Mouse (Mus musculus) liver, embryonic 13.5 days (tissue): Measurements from ENCODE around the gene Golga4. TPM values are rescaled to one million over a fixed set of nuclear protein-coding genes. Genes with fewer than 3 reads are reported as not detected.

Experiments
- ATAC-seq: fragments of 200-750 bp; cut with Nextera tagmentation; 2 replicates; pipeline ENCODE4 v1.8.0; 2017; ENCODE audit warnings: low read depth, mild to moderate bottlenecking, moderate number of reproducible peaks, moderate library complexity
- DNase-seq: peaks from one replicate; pipeline ENCODE4 v3.0.0; 2022
- H3K27ac ChIP-seq: fragments of 300-500 bp; sonication (generic); 2 replicates; pipeline ENCODE4 v1.5.1; 2015; ENCODE audit warnings: moderate library complexity, mild to moderate bottlenecking, inconsistent platforms
- H3K27me3 ChIP-seq: fragments of 300-500 bp; sonication (generic); 2 replicates; pipeline ENCODE4 v1.6.1; 2015; ENCODE audit warnings: mild to moderate bottlenecking, inconsistent platforms
- H3K36me3 ChIP-seq: fragments of 300-500 bp; sonication (generic); 2 replicates; pipeline ENCODE4 v1.6.1; 2015; ENCODE audit warnings: mild to moderate bottlenecking, inconsistent platforms
- H3K4me1 ChIP-seq: fragments of 300-500 bp; sonication (generic); replicated peaks from 2 replicates; pipeline ENCODE4 v1.6.1; 2015; ENCODE audit warnings: inconsistent platforms
- H3K4me2 ChIP-seq: fragments of 300-500 bp; sonication (generic); 2 replicates; pipeline ENCODE4 v1.6.1; 2015; ENCODE audit warnings: inconsistent platforms, mild to moderate bottlenecking, moderate library complexity
- H3K4me3 ChIP-seq: fragments of 300-500 bp; sonication (generic); replicated peaks from 2 replicates; pipeline ENCODE4 v1.5.1; 2015; ENCODE audit warnings: mild to moderate bottlenecking, inconsistent platforms
- H3K9ac ChIP-seq: fragments of 300-500 bp; sonication (generic); 2 replicates; pipeline ENCODE4 v1.6.1; 2015; ENCODE audit warnings: mild to moderate bottlenecking, inconsistent platforms
- H3K9me3 ChIP-seq: fragments of 300-500 bp; sonication (generic); replicated peaks from 2 replicates; pipeline ENCODE4 v1.6.1; 2016; ENCODE audit warnings: inconsistent platforms
- WGBS: fragments of 180-500 bp; shearing (Covaris S2); methylation state at CpG from one replicate; pipeline ENCODE4 v1.1.7; 2015; ENCODE audit not compliant: insufficient replicate concordance; 5-methylcytosine and 5-hydroxymethylcytosine counted together
- polyA plus RNA-seq: library from polyadenylated mRNA; unstranded; fragments of >200 nt; fragmentation: Nextera tagmentation; extraction: Ambion mirVana; gene quantifications from 2 replicates; pipeline ENCODE4 v1.2.1, GENCODE M21; 2015

The Golga4 gene
- polyA plus RNA-seq, 1 experiment from 2014 or later: 14.6 TPM

GRCm38 (mm10) chr9:118564696-118565095 lies 58.6 kb downstream of the Golga4 start:
- 86% methylated on average over 16 of the region's 16 CpGs for WGBS
- Histone ChIP-seq H3K4me3 (no peak overlapping the region), H3K36me3 (peaks cover 86% of the 10 kb centered on the region), H3K4me1 (no peaks in the 10 kb centered on the region), H3K9me3 (no peaks in the 10 kb centered on the region), H3K9ac (no peak overlapping the region), H3K4me2 (no peak overlapping the region), H3K27me3 (no peaks in the 10 kb centered on the region), H3K27ac (no peak overlapping the region)
- ATAC-seq (no peak), DNase-seq (no peak)

GRCm38 (mm10) chr9:118569328-118569727 lies 63.3 kb downstream of the Golga4 start:
- Histone ChIP-seq H3K36me3 (peaks cover 82% of the 10 kb centered on the region), H3K27me3 (no peaks in the 10 kb centered on the region), H3K27ac (no peak overlapping the region)

GRCm38 (mm10) chr9:118570865-118571264 lies 64.8 kb downstream of the Golga4 start:
- Histone ChIP-seq H3K27me3 (no peaks in the 10 kb centered on the region), H3K27ac (no peak overlapping the region), H3K4me2 (no peak overlapping the region), H3K36me3 (peaks cover 77% of the 10 kb centered on the region), H3K9me3 (no peaks in the 10 kb centered on the region), H3K4me3 (no peak overlapping the region), H3K9ac (no peak overlapping the region), H3K4me1 (no peaks in the 10 kb centered on the region)
- WGBS: 62% methylated on average over 4 of the region's 4 CpGs
- ATAC-seq (no peak), DNase-seq (no peak)

More at GRCm38 (mm10) chr9:118569328-118569727, 63.3 kb downstream of the Golga4 start:
- ATAC-seq: no peak
- no peaks in the 10 kb centered on the region for H3K9me3 ChIP-seq
- no peak overlapping the region for H3K4me2 ChIP-seq
- no peak overlapping the region for H3K4me3 ChIP-seq
- H3K9ac ChIP-seq: no peak overlapping the region
- H3K4me1 ChIP-seq: no peaks in the 10 kb centered on the region
- DNase-seq: no peak
- WGBS: 86% methylated on average over 6 of the region's 6 CpGs

GRCm38 (mm10) chr9:118571701-118572100 lies 65.6 kb downstream of the Golga4 start:
- 65% methylated on average over 4 of the region's 4 CpGs for WGBS
- H3K27ac ChIP-seq: no peak overlapping the region

GRCm38 (mm10) chr9:118574911-118575310 lies 68.8 kb downstream of the Golga4 start:
- Histone ChIP-seq H3K9me3 (no peaks in the 10 kb centered on the region), H3K36me3 (peaks cover 73% of the 10 kb centered on the region)

More at GRCm38 (mm10) chr9:118571701-118572100, 65.6 kb downstream of the Golga4 start:
- DNase-seq (no peak), ATAC-seq (no peak)
- H3K9me3 ChIP-seq: no peaks in the 10 kb centered on the region
- H3K9ac ChIP-seq: no peak overlapping the region
- peaks cover 76% of the 10 kb centered on the region for H3K36me3 ChIP-seq
- no peaks in the 10 kb centered on the region for H3K4me1 ChIP-seq
- H3K4me3 ChIP-seq: no peak overlapping the region
- no peak overlapping the region for H3K4me2 ChIP-seq
- no peaks in the 10 kb centered on the region for H3K27me3 ChIP-seq

GRCm38 (mm10) chr9:118580371-118580770 lies 74.3 kb downstream of the Golga4 start:
- no peak for DNase-seq
- no peaks in the 10 kb centered on the region for H3K9me3 ChIP-seq
- no peak overlapping the region for H3K27ac ChIP-seq
- H3K36me3 ChIP-seq: peaks cover 65% of the 10 kb centered on the region
- 77% methylated on average over 6 of the region's 6 CpGs for WGBS
- no peak overlapping the region for H3K4me2 ChIP-seq
- H3K9ac ChIP-seq: no peak overlapping the region
- H3K4me3 ChIP-seq: no peak overlapping the region
- no peaks in the 10 kb centered on the region for H3K27me3 ChIP-seq
- no peak for ATAC-seq
- peaks cover 11% of the 10 kb centered on the region for H3K4me1 ChIP-seq

More at GRCm38 (mm10) chr9:118574911-118575310, 68.8 kb downstream of the Golga4 start:
- 82% methylated on average over 5 of the region's 5 CpGs for WGBS
- Histone ChIP-seq H3K27me3 (no peaks in the 10 kb centered on the region), H3K4me1 (no peaks in the 10 kb centered on the region), H3K4me3 (no peak overlapping the region), H3K9ac (no peak overlapping the region), H3K4me2 (no peak overlapping the region), H3K27ac (no peak overlapping the region)
- no peak for ATAC-seq
- DNase-seq: no peak

GRCm38 (mm10) chr9:118582757-118583156 lies 76.7 kb downstream of the Golga4 start:
- no peaks in the 10 kb centered on the region for H3K27me3 ChIP-seq
- no peak overlapping the region for H3K27ac ChIP-seq
- no peak overlapping the region for H3K9ac ChIP-seq
- H3K4me2 ChIP-seq: no peak overlapping the region
- DNase-seq (no peak), ATAC-seq (peak; percentile 51)
- H3K4me1 ChIP-seq: peaks cover 11% of the 10 kb centered on the region
- H3K9me3 ChIP-seq: no peaks in the 10 kb centered on the region
- 36% methylated on average over 6 of the region's 6 CpGs for WGBS
- peaks cover 51% of the 10 kb centered on the region for H3K36me3 ChIP-seq
- H3K4me3 ChIP-seq: no peak overlapping the region

GRCm38 (mm10) chr9:118584838-118585237 lies 78.8 kb downstream of the Golga4 start:
- H3K9ac ChIP-seq: no peak overlapping the region
- H3K9me3 ChIP-seq: no peaks in the 10 kb centered on the region
- 10% methylated on average over 1 of the region's 1 CpGs for WGBS
- H3K4me1 ChIP-seq: peaks cover 16% of the 10 kb centered on the region
- no peak overlapping the region for H3K4me2 ChIP-seq
- H3K27ac ChIP-seq: no peak overlapping the region
- ATAC-seq: no peak
- no peak for DNase-seq
- no peaks in the 10 kb centered on the region for H3K27me3 ChIP-seq
- peaks cover 35% of the 10 kb centered on the region for H3K36me3 ChIP-seq
- no peak overlapping the region for H3K4me3 ChIP-seq

- ATAC-seq (no peak), DNase-seq (no peak)
- Histone ChIP-seq H3K4me3 (no peak overlapping the region), H3K36me3 (peaks cover 25% of the 10 kb centered on the region), H3K9me3 (no peaks in the 10 kb centered on the region), H3K27ac (no peak overlapping the region), H3K4me2 (no peak overlapping the region), H3K27me3 (no peaks in the 10 kb centered on the region), H3K4me1 (peaks cover 22% of the 10 kb centered on the region), H3K9ac (no peak overlapping the region)
- WGBS: 31% methylated on average over 6 of the region's 6 CpGs
Measured at GRCm38 (mm10) chr9:118585998-118586397, 79.9 kb downstream of the Golga4 start.

- DNase-seq (no peak), ATAC-seq (no peak)
- WGBS: 50% methylated on average over 4 of the region's 4 CpGs
Measured at GRCm38 (mm10) chr9:118587115-118587514, 81.0 kb downstream of the Golga4 start.

GRCm38 (mm10) chr9:118589249-118589648 lies 83.2 kb downstream of the Golga4 start:
- WGBS: 14% methylated on average over 3 of the region's 3 CpGs

More at GRCm38 (mm10) chr9:118587115-118587514, 81.0 kb downstream of the Golga4 start:
- Histone ChIP-seq H3K27ac (no peak overlapping the region), H3K4me3 (no peak overlapping the region), H3K27me3 (no peaks in the 10 kb centered on the region), H3K4me1 (peaks cover 23% of the 10 kb centered on the region), H3K36me3 (peaks cover 17% of the 10 kb centered on the region), H3K9ac (no peak overlapping the region), H3K9me3 (no peaks in the 10 kb centered on the region), H3K4me2 (no peak overlapping the region)

GRCm38 (mm10) chr9:118590230-118590629 lies 84.2 kb downstream of the Golga4 start:
- H3K9ac ChIP-seq: no peak overlapping the region
- DNase-seq: no peak
- H3K36me3 ChIP-seq: no peaks in the 10 kb centered on the region
- H3K4me3 ChIP-seq: no peak overlapping the region
- 14% methylated on average over 7 of the region's 7 CpGs for WGBS
- H3K9me3 ChIP-seq: no peaks in the 10 kb centered on the region
- H3K4me1 ChIP-seq: peaks cover 24% of the 10 kb centered on the region
- no peak overlapping the region for H3K27ac ChIP-seq
- no peaks in the 10 kb centered on the region for H3K27me3 ChIP-seq
- H3K4me2 ChIP-seq: no peak overlapping the region
- no peak for ATAC-seq

More at GRCm38 (mm10) chr9:118589249-118589648, 83.2 kb downstream of the Golga4 start:
- no peak overlapping the region for H3K9ac ChIP-seq
- peaks cover 32% of the 10 kb centered on the region for H3K4me1 ChIP-seq
- no peaks in the 10 kb centered on the region for H3K9me3 ChIP-seq
- H3K4me3 ChIP-seq: no peak overlapping the region
- H3K27me3 ChIP-seq: no peaks in the 10 kb centered on the region
- DNase-seq: no peak
- no peak overlapping the region for H3K4me2 ChIP-seq
- no peaks in the 10 kb centered on the region for H3K36me3 ChIP-seq
- no peak for ATAC-seq
- H3K27ac ChIP-seq: no peak overlapping the region
